Mouse (Mus musculus): Measurements from ENCODE around the gene Gpbp1.

DNA sequence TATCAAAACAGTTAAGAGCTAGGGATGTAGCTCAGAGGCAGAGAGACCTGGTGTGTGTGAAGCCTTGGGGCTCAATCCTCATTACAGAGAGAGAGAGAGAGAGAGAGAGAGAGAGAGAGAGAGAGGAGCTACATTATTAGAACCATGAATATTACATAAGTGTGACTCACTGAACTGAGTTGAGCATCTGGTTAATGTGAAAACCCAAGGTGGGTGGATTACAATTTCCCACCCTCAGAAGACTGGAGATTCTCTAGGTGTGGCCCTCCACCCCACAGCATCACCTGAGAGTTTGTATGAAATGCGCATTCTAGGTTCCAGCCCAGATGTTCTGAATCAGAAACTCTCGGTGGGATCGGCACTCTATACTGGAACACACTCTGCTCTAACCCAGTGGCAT lies 84.0 kb downstream of the Gpbp1 start:
- TF ChIP-seq CTCF (IDR thresholded peaks at IDR 0.05; ENCODE audit: borderline replicate concordance, insufficient read depth, low read length) (no peak), POLR2A (IDR thresholded peaks at IDR 0.05; ENCODE audit: low read depth, low read length) (no peak)

All from embryonic fibroblast, embryonic 13.5 days (primary cell).